In the genomic region with DNA sequence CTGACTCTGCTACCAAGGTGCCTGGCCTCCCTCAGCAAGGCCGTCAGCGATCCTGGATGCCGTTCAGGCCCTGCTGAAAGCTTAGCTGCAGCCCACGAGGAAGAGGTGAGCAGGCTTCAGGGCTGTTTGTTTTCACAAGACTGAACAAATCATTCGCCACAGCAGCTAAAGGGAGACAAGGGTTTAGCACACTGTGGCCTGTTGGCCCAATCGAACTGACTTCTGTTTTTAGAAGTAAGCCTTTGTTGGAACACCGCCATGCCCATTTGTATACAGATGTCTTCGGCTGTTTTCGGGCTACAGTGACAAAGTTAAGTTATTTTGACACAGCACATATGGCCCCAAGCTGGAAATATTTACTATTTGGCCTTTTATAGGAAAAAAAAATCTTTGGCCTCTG, we compare ENCODE assay signal across 9 mouse cellular contexts.
DNase-seq lines count a peak whose midpoint lies in the region; ATAC-seq lines count a peak whose summit lies in the region.
"Had no signal": no experiment of that assay in that cellular context is flagged by ENCODE, and none has a peak within 500 bp of the region (broad histone marks: within the 10 kb centered on the region; RNA-seq: fewer than 3 reads in every experiment).

No protein-coding gene starts in this region.

- DNase-seq in heart, adult 11 months: peak; percentile 91
- no peak for DNase-seq in heart, embryonic 10.5 days (ENCODE audit: low spot score)
- DNase-seq in ovary, postnatal 36 days (ENCODE audit: low spot score): peak; percentile 4
- DNase-seq in ovary, adult 18-20 months (ENCODE audit: low spot score): no peak
- peak; percentile 8 to 16 for DNase-seq in heart, postnatal 14 days
- DNase-seq in urinary bladder, adult 2 months (ENCODE audit: low spot score): no peak
- DNase-seq in left cerebral cortex, adult 9 months (ENCODE audit: low spot score in 2 of 2): no peak

- H3K9me3 ChIP-seq in heart, embryonic 10.5 days: no peaks in the 10 kb centered on the region
- no peaks in the 10 kb centered on the region for H3K9me3 ChIP-seq in stomach, embryonic 15.5 days
- H3K9me3 ChIP-seq: limb, embryonic 12.5 days had no signal

- H3K9ac ChIP-seq in stomach, embryonic 15.5 days: no peak overlapping the region
- H3K9ac ChIP-seq: limb, embryonic 12.5 days had no signal

- intact Hi-C loops in heart, postnatal 14 days (cut with DNase I): no loop called here

- no peaks in the 10 kb centered on the region for H3K27me3 ChIP-seq in heart, embryonic 10.5 days (ENCODE audit: insufficient read depth, poor library complexity, severe bottlenecking)
- H3K27me3 ChIP-seq in stomach, embryonic 15.5 days (replicated peaks): no peaks in the 10 kb centered on the region
- H3K27me3 ChIP-seq: limb, embryonic 12.5 days had no signal

- H3K4me1 ChIP-seq in heart, embryonic 10.5 days: no peaks in the 10 kb centered on the region
- peaks cover 11% of the 10 kb centered on the region for H3K4me1 ChIP-seq in stomach, embryonic 15.5 days
- H3K4me1 ChIP-seq: limb, embryonic 12.5 days had no signal

- 58% methylated on average over 9 of the region's 9 CpGs for whole genome bisulfite sequencing in heart, embryonic 10.5 days
- 18% methylated on average over 9 of the region's 9 CpGs for WGBS in stomach, embryonic 15.5 days

- H3K4me2 ChIP-seq in stomach, embryonic 15.5 days: peak overlapping the region; percentile 26; the same call in 1 of the 2 replicates
- H3K4me2 ChIP-seq: limb, embryonic 12.5 days had no signal

- H3K4me3 ChIP-seq in heart, embryonic 10.5 days: no peak overlapping the region
- no peak overlapping the region for H3K4me3 ChIP-seq in stomach, embryonic 15.5 days (replicated peaks)
- H3K4me3 ChIP-seq: limb, embryonic 12.5 days had no signal

- H3K36me3 ChIP-seq in heart, embryonic 10.5 days: no peaks in the 10 kb centered on the region
- H3K36me3 ChIP-seq in stomach, embryonic 15.5 days: no peaks in the 10 kb centered on the region
- H3K36me3 ChIP-seq: limb, embryonic 12.5 days had no signal

- peak; percentile 50; the same call in 1 of the 2 replicates for ATAC-seq in stomach, embryonic 15.5 days (ENCODE audit: insufficient read depth, low FRiP score, low read depth)

- no peak overlapping the region for H3K27ac ChIP-seq in heart, embryonic 10.5 days
- 0 out of 2 replicates have a peak overlapping the region, but pooled peaks have one; percentile 11 for H3K27ac ChIP-seq in stomach, embryonic 15.5 days
- H3K27ac ChIP-seq: limb, embryonic 12.5 days had no signal

Comparison
In these comparisons a context has a peak if more than half of its experiments do, and no peak if none do; other contexts are left out.
1. DNase-seq: peak in heart, adult 11 months (single experiment), ovary, postnatal 36 days (single experiment) and heart, postnatal 14 days (2 of 2); none in heart, embryonic 10.5 days (single experiment), ovary, adult 18-20 months (single experiment), urinary bladder, adult 2 months (single experiment) and left cerebral cortex, adult 9 months (0 of 2).